Mouse (Mus musculus): ENCODE data around the gene Dis3l2.

Gene Dis3l2

DNA sequence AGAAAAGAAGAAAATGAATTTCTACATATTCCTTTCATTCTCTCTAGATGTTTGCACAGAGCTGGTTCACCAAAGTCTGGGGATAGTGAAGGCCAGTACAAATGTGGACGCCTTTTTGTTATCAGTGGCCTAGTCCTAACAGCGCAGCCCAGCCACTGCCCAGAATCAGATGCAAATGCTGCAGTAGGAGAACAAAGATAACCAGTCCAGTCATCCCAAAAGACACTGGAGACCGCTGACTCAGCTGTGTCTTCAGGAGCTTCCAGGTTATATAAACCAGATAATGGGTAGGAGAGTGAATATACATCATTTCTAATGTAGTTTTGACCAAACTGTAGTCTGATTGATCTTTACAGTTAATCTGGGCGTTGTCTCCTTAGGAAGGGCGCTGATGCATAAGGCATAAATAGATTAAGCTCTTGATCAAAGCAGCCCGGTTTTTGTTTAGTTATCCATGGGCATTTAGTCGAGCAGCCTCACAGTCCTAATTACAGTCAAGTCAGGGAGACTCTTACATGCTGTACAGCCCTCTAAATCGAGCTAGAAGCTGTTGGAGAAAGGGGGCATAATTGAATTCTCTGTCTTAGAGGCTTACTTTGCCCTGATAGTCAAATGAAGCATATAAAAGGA lies 212.9 kb downstream of the Dis3l2 start:
- DNase-seq (ENCODE audit: low read depth): peak; percentile 72

DNA sequence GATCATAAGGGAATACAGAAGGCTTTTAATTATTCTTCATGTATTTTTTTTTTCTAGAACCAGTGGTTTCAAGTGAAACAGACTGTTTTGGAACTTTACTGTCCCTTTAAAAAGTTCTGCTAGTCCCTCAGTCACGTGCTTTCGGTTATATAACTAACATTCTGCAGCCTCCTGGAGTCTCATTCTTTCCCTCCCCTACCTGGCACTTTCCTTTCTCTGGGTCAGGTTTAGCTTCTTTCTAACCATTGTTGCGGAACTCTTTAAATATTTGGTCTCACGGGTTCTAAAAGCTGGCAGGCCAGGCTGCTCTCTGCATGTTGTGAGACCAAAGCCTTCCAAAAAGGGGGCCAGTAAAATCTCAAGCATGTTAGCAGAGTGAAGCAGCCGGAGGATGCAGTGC lies 222.2 kb downstream of the Dis3l2 start:
- DNase-seq (ENCODE audit: low read depth): no peak

DNA sequence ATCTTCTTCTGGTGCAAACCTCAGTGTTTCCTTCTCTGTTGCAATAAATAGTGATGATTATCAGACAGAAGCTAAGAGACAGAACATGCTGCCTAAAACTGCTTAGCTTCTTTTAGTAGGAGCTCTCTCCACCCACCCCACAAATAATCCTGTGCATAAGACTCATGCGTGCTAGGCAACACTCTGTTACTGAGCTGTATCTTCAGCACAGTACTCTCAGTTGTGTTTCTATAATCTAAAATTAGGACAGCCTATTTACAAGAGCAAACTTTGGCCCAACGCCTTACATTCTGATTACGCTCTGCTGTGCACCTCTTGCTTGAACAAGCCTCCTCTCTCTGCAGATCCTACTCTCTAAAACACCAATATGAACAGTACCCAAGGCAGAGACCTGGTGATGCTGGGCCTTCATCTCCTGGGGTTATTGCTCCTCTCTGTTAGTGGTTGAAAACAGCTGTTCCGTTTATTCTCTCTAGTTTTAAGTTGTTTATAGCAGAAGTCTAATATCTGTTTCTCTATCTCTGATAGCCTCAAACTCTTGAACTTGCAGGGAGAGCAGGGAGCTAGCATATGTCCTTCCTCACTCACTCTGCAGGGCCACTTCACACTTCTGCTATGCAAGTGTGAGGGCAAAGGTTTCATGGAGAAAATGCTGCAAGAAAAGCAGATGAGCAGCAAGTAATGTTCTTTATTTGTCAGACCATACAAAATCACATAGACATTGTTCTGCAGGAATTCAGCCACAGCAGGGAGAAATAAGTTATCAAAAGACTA lies 228.2 kb downstream of the Dis3l2 start:
- no peak for DNase-seq (ENCODE audit: low read depth)

DNA sequence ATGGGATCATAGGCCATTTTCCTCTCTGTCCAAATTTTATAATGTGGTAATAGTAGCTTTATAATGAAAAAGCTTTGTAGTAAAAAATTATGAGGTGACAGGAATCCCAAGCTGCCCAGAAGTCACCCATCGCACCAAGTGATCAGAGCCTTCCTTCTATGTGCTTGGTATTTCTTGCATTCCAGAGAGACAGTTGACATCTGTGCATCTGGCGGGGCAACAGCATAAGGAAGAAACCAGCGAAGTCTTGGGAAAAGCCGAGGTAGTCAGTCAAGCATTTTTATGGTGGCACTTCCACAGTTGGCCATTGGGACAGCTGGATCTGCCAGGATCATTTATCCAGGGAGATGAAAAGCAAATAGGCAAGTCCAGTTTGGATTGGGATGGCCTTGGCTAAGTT lies 229.2 kb downstream of the Dis3l2 start:
- DNase-seq (ENCODE audit: low read depth): no peak

DNA sequence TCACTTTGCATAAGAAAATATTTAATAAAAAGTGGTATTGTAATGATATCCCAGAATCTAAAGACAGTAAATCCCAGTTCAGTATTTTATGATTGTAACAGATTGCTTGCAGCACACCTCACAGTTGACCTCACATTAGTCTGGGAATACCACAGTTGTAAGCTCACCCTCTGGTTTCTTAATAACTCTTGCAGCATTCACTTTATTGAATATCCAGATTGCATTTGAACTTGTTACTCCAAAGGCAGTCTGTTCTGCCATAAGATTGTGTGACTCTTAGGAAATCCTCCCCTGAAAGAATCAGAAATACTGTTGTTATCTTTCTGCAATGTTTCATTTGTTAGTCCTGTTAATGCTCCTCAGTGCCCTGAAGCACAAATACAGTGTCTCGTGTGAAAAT lies 230.0 kb downstream of the Dis3l2 start:
- DNase-seq (ENCODE audit: low read depth): no peak

DNA sequence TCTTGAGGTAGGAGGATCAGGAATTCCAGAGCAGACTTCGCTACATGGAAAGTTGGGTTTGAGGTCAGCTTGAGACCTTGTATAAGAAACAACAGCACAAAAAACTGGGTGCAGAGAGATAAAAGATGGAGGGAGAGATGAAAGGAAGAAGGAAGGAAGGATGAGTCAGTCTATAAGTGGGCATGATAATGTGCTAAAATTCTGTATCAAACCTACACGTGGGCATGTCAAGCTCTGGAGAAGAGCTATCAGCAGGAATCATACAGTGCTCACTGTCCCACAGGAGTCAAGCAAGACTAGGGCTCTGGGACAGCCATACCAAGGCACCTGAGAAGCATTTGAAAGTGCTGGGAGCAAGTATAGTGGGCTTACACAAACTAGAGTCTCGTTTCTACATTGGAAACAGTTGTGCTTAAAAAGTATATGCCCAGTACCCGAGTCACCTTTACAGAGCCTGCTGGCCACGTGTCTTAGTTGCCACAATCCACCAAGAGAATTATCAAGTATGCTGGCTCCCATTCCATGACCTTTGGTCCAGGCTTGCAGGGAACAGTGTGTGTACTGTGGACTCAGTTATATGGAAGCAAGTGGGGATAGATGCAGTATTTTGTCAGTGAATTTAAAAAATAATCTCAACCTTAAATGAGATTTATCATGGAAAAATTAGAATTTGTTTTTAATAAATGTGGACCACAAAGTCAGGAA lies 248.0 kb downstream of the Dis3l2 start:
- no peak for DNase-seq (ENCODE audit: low read depth)

DNA sequence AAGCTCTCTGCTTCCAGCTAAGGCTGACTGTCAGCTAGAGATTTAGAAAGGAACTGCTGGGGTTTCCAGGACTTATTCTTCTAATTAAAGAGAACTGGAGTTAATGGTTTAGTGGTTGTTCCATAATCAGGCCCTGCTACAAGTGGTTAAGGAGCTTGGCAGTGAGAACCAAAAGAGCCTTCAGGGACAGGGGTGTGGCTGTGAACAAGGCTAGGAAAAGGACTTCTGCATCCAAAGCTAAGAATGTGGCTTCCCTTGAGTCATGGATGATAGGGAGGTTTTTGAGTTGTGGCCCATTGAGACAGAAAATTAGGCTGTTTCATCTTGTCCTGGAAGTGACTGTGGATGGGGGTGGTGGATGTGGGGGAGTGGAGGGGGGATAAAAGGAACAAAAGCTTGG lies 252.2 kb downstream of the Dis3l2 start:
- no peak for DNase-seq (ENCODE audit: low read depth)

DNA sequence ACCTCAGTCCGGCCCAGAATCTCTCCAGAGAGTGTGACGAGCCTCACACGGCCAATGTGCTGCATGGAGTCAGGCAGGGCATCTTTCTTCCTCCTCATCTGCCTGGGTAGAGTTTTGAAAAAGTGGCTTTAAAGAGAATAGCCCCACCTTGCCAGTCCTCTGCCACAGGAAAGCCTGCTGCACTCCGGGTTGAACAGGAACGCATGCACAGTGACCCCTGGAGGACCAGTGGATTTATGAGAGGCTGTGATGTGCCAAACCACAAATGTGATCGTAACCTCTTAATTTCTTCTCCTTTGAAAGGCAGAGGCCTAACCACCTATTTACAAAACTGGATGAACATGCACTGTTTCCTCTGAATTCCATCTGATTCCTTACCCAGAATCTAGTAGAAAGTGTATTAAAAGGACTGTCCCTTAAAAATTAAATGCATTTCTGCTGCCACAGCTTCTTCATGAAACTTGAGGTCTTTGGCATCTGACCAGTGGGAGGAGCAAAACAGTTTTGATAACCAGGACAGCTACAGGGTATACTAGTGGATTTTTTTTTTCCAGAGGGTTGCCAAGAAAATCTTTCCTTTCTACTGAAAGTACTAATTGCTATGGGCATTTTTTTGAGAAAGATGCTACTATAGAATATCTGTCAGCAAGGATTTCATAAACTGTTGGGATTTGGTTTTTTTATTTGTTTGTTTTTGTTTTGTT lies 264.8 kb downstream of the Dis3l2 start:
- DNase-seq (ENCODE audit: low read depth): no peak

DNA sequence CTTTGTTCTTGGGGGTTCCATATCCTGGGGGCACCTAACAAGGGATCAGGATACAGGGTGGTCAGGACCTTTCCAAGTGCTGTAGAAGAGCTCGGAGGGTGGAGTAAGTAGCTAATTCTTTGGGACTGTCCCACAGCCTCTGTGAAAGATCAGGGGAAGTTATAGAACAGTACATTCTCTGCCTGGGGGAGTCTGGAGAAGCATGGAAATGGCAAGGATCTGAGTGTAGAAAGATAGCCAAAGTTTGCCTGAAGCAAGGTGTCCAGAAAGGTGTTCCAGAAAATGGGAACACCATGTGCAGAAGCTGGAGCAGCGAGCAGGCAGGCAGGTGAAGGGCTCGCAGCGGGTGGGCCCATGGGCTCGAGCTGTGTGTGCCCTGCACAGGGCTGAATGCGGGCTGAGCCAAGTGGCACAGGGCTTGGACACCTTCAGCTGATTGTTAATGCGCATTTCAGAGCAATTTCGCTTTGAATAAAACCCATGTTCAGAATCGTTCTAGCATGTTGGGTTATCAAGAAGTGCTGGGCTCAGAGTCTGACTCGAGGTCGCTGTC lies 265.6 kb downstream of the Dis3l2 start:
- no peak for DNase-seq (ENCODE audit: low read depth)

DNA sequence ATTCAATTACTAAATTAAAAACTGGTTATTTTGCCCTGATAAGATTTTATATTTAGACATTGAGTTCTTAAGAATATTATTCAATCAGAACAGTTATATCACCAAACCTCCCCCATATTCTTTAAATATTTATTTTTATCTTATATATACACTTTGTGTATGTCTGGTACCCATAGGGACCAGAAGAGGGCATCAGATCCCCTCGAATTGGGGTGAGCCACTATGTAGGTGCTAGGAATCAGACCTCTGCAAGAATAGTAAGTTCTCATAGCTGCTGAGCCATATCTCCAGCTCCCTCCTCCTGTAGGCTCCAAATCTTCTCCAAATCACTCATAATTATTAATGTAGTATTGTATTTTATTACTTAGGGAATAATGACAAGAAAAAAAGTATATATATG lies 269.1 kb downstream of the Dis3l2 start:
- no peak for DNase-seq (ENCODE audit: low read depth)

DNA sequence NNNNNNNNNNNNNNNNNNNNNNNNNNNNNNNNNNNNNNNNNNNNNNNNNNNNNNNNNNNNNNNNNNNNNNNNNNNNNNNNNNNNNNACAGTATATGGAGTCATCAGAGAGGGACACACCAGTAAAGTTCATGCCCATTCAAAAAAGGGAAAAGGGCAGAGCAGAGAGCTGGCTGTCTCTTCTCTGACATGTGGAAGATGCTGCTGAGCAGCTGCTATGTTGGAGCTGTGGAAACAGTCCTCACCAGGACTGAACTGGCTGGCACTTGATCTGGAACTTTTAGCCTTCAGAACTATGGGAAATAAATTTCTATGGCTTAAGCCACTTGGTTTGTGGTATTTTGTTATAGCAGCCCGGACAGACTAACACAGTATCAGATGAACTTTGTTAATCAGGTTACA lies 273.4 kb downstream of the Dis3l2 start:
- DNase-seq (ENCODE audit: low read depth): no peak

DNA sequence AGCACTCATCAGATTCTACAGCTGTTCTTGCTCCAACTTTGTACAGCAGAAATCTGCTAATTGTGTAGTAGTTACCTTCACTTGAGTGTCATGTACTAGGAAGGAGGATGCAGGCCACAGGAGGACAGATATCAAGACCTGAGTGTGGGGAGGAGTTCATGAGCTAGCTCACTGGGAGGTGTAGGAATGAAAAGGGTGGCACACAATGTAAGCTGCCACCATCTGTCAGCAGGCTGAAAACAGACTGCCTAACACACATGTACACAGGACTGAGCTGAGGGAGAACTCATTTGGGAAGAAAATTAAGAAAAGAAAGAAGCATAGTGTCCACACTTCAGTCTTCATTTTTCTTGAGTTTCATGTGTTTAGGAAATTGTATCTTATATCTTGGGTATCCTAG lies 282.8 kb downstream of the Dis3l2 start:
- no peak for DNase-seq (ENCODE audit: low read depth)

DNA sequence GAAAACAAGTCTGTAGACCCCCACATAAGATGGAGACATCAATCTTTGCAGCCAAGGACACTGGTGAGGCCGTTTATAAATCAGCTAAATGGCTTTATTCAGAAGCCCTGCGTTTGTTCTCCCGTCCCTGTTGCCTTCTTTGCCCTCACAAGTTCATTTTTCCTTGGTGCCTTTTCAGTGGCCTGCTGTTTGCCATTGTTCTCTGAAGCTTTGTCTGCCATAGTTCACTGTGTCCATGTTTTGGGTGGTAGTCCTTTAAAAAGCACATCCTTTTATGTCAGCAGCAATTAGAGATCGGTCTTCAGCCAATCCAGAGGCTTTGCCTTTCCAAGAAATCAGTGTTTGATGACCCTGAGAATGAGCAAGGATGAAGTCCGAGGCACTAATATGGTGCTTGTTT lies 289.2 kb downstream of the Dis3l2 start:
- no peak for DNase-seq (ENCODE audit: low read depth)

DNA sequence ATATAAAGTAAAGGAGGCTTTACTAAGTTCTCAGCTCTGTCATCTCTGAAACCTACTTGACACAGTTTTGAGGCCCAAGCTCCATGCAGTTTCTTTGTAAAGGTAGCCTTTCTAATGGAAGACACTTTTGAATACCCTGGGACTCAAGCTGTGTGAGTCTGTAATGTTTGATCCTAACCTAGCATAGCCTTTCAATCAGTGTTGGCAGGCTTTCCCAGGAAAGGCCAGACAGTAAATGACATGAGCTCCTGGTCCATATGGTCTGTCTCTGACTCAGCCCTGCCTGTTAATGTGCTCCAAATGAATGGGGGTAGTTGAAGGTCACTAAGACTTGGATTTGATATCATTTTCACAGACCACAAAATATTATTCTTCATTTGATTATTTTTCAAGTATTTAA lies 290.4 kb downstream of the Dis3l2 start:
- DNase-seq (ENCODE audit: low read depth): no peak

DNA sequence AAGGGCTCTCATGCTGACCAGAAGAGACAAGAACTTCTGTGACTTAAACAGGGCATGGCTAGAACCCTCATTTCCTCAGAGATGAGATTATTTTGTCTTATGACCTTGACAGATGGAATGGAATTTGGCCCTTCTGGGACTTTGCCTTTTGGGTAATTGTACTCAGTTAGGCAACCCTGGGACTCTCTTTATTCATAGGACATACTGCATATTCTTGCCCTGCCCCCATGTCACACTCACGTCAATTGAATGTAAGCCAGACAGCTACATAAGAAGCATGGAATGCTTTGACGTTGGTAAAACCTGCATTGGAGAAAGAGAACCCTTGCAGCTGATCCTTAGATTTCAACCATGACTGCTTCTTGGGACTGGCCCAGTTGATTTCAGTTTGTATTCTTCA lies 294.4 kb downstream of the Dis3l2 start:
- DNase-seq (ENCODE audit: low read depth): no peak

DNA sequence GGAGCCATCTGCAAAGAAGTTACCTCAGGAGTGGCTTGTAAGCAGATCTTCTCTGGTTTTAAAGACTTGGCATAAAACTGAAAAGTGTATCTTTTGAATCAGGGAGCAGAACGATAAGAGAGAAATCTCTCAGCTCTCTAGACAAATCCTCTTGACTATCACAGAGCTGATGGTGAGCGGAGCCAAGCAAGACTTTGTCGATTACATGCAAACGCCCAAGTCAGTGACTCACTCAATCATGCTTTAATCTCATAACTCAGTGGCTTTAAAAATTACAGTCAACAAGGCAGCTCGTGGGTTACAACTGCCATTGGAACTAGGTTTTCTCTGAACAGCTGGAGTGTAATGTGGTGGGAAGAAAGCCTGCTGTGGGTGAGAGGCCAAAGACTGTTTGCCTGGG lies 297.8 kb downstream of the Dis3l2 start:
- DNase-seq (ENCODE audit: low read depth): no peak

DNA sequence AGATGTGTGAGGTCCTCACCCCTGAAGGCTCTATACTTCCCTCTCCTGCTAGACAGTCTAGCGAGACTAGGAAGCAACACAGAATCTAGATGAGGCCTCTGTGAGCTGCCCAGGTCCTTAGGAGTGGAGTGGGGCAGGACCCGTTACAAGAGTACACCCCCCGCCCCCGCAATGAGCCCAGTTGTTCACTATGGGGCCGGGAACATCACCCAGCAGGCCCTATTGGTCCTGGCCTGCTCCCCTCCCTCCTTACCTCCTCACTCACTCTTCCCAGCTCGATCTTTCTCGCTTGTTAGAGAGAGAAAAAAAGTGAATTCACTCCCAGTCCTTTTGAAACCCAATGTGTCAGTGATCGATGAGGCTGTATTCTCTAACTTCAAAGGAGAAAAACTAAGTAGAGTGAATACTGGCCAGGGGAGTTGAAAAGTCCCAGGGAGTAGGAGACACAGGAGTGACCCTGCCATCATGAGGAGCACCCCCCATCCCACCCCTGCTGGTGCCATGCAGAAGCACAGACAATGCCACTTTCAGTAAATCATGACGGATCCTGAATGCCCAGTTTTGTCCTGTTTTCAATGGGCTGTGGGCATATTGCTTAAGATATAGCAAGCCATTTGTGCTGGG lies 299.0 kb downstream of the Dis3l2 start:
- DNase-seq (ENCODE audit: low read depth): no peak

DNA sequence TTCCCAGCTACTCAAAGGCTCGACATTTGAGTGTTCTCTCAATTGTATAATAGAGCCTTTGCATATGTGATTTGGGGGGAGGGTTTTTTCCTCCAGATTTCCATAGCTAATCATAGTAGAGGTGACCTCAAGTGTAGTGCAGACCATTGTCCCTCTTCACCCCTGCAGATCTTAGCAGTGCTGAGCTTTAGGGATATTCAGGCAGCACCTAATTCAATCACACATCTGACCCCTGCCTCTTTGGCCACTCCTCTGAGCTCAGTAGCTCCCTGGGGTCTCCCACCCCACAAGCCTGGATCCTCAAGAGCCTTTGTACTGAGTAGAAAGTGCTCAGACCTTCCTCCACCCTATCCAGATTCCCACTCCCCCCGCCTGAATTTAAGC lies 299.6 kb downstream of the Dis3l2 start:
- no peak for DNase-seq (ENCODE audit: low read depth)

DNA sequence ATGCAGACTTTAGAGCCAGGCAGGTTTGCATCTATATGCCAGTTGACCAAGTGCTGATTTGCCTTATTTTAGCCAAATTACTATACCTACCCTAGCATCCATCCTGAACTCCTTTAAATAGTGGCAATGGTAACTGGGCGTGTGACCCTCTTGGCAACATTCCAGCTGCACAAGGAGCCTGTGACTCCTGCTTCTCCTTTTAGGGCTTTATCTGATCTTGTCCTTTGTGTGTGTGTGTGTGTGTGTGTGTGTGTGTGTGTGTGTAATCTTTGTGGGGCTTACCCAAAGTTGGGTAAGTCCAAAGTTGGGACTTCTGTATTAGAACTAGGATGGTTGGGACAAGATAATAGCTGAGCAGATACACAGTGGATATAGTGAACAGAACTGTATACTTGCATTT lies 302.8 kb downstream of the Dis3l2 start:
- no peak for DNase-seq (ENCODE audit: low read depth)

DNA sequence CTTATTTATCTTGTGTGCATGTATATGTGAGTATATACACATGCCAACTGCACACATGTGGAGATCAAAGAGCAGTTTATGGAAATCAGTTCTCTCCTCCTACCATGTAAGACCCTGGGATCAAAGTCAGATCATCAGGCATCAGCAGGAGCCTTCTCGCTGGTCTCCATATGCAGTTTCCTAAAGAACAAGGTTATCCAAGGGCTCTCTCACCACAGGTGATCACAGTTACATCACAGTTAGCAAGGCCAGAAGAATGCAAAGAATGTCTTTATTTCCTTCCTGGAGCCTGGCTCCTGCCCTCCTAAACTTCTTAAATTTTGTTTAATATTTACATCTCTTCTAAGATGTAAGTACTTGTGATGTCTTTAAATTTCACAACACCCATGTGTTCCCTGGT lies 304.6 kb downstream of the Dis3l2 start:
- no peak for DNase-seq (ENCODE audit: low read depth)

DNA sequence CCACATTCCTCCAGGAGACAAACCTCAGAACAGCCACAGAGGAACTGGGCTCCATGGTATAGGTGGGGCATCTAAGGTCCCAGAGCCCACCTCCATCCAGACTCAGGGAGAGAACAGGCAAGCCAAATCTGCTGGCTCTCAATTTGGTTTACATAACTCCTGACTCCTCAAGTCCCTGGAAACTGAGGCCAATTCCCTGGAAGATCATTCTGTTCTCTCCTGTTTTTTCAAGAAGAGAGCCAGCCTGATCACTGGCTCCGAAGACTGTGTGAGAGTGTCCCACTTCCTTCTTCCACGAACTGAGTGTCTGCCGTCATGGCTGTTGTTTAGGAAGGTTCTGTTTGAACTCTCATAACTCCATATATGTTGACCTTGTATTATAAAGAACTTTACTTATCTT lies 305.5 kb downstream of the Dis3l2 start:
- no peak for DNase-seq (ENCODE audit: low read depth)

Measured in c-Kit-positive CD71-positive TER-119-negative erythroid progenitor cells, embryonic 14.5 days (primary cell).